ENCODE assay signal across 1 mouse cellular context in the genomic region with DNA sequence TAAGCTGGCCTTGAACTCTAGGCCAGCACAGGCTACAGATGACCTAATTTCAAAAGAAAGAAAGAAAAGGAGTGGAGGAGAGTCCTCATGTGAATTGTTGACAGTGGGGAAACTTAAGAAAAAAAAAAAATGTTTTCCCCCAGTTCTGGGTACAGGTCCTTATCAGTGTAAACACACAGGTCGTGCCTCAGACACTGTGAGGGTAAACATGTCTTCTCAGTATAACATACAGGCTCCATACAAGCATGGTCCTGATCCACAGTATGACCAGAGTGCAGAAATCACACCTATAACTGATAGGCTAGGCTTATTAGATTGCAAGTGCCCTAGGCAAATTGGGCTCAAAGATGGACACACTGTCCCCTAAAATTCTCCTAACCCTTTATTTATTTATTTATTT.
TF ChIP-seq lines count a peak whose summit lies in the region.

No protein-coding gene starts in this region.

TF ChIP-seq in MEL, 35 proteins besides CTCF, POLR2A, EP300 and RAD21:
- TF ChIP-seq SMC3 (IDR thresholded peaks at IDR 0.05; ENCODE audit: low read depth, low read length) (no peak), ELF1 (IDR thresholded peaks at IDR 0.05; ENCODE audit: low read depth, low read length) (no peak), ZNF384 (IDR thresholded peaks at IDR 0.05; ENCODE audit: low read depth, low read length) (0 out of 2 replicates have a peak, but pooled peaks have one; percentile 7), SIN3A (IDR thresholded peaks at IDR 0.05; ENCODE audit: low read length) (no peak), TBP (IDR thresholded peaks at IDR 0.05; ENCODE audit: low read depth, low read length) (no peak)
TF ChIP-seq in MEL: peak in this region for 1.
